Mouse (Mus musculus): ENCODE measurements around the gene Med29. TPM values are rescaled to one million over a fixed set of nuclear protein-coding genes. Genes with fewer than 3 reads are reported as not detected.
A peak's percentile ranks its signal among the peaks of the same experiment; 100 is the strongest.

Med29 gene
- total and polyA plus RNA-seq, 3 experiments, result 31.1 to 39.6 TPM; not detected in 1

DNA sequence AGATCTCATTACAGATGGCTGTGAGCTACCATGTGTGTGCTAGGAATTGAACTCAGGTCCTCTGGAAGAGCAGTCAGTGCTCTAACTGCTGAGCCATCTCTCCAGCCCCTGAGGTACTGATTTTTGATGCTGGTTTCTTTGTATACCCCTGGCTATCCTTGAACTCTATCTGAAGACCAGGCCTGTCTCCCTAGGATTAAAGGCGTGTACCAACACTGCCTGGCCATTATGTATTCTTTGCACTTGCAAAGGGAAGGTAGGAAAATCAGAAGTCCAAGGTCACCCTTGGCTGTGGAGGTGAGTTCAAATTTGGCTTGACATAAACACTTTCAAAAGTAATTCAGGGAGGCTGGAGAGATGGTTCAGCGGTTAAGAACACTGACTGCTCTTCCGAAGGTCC is 37.9 kb downstream of the Med29 start:
- H3K79me2 ChIP-seq (ENCODE audit: control insufficient read depth, insufficient read depth, low read length, poor library complexity), result peaks cover 20% of the 10 kb centered on the region
- no peak overlapping the region for H3K9ac ChIP-seq (ENCODE audit: control insufficient read depth, low read depth, low read length, poor library complexity, severe bottlenecking)
- H3K27me3 ChIP-seq (ENCODE audit: control insufficient read depth in 1 of 2, insufficient read depth in 2 of 2, low read length in 2 of 2), result no peaks in the 10 kb centered on the region
- DNase-seq (ENCODE audit: low read depth, low spot score), result peak; percentile 39
- TF ChIP-seq POLR2AphosphoS5 (IDR thresholded peaks at IDR 0.05; ENCODE audit: borderline replicate concordance, low read depth, low read length), result no peak
- TF ChIP-seq TBP (IDR thresholded peaks at IDR 0.05; ENCODE audit: low read depth, low read length), result no peak
- TF ChIP-seq TCF12 (IDR thresholded peaks at IDR 0.05; ENCODE audit: low read depth, low read length), result no peak
- TF ChIP-seq ZNF384 (IDR thresholded peaks at IDR 0.05; ENCODE audit: low read depth, low read length), result no peak
- TF ChIP-seq USF1 (IDR thresholded peaks at IDR 0.05; ENCODE audit: low read depth, low read length), result no peak
- peaks cover 11 to 22% of the 10 kb centered on the region in 2 experiments for H3K36me3 ChIP-seq (ENCODE audit: control insufficient read depth in 1 of 2, insufficient read depth in 2 of 2, low read length in 2 of 2)
- H3K27ac ChIP-seq (ENCODE audit: control insufficient read depth, low read depth, low read length), result no peak overlapping the region
- peaks cover 2 to 18% of the 10 kb centered on the region in 2 experiments; a peak in 3 of 4 replicates for H3K4me1 ChIP-seq (ENCODE audit: control insufficient read depth in 1 of 2, insufficient read depth in 2 of 2, low read length in 2 of 2)
- H3K9me3 ChIP-seq (replicated peaks; ENCODE audit: insufficient read depth, low read length), result no peaks in the 10 kb centered on the region
- H3K4me3 ChIP-seq (ENCODE audit: control insufficient read depth in 1 of 2, insufficient read depth in 1 of 2, low read depth in 2 of 2, low read length in 2 of 2), result no peak overlapping the region

DNA sequence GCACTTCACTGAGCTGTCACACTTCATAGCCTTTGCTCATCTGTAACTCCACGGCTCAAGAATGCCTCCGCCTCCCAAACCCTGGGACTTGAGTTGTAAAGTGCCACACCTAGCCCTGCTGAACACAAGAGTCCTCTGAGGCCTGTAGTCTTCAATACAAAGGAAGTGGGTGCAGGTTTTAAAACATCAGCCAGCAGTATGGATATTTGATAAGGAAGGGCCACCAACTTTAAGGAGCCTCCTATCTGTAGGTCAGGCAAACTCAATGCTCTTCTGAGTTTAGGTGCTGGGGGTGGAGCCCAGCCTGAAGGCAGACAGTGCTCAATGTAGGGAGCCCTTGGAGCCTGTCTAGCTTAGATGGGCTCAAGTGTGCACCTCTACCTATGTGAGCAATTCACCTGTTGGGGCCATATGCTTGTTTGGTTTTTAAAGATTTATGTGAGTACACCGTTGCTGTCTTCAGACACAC is 38.4 kb downstream of the Med29 start:
- peaks cover 2 to 21% of the 10 kb centered on the region in 2 experiments; a peak in 3 of 4 replicates for H3K4me1 ChIP-seq (ENCODE audit: control insufficient read depth in 1 of 2, insufficient read depth in 2 of 2, low read length in 2 of 2)
- H3K79me2 ChIP-seq (ENCODE audit: control insufficient read depth, insufficient read depth, low read length, poor library complexity), result peaks cover 20% of the 10 kb centered on the region
- no peak overlapping the region for H3K4me3 ChIP-seq (ENCODE audit: control insufficient read depth in 1 of 2, insufficient read depth in 1 of 2, low read depth in 2 of 2, low read length in 2 of 2)
- no peak for TF ChIP-seq ZNF384 (IDR thresholded peaks at IDR 0.05; ENCODE audit: low read depth, low read length)
- TF ChIP-seq UBTF (IDR thresholded peaks at IDR 0.05; ENCODE audit: borderline replicate concordance, insufficient read depth, low read depth, low read length), result no peak
- TF ChIP-seq POLR2A (IDR thresholded peaks at IDR 0.05; ENCODE audit: control insufficient read depth in 1 of 2, insufficient read depth in 1 of 2, low read depth in 1 of 2, low read length in 2 of 2, poor library complexity in 1 of 2), result peak in 1 of 2 experiments; percentile 72; a peak in 2 of 4 replicates
- no peak for TF ChIP-seq RAD21 (IDR thresholded peaks at IDR 0.05; ENCODE audit: low read depth, low read length)
- no peak for TF ChIP-seq E2F4 (IDR thresholded peaks at IDR 0.05; ENCODE audit: borderline replicate concordance, low read depth, low read length)
- peak; percentile 77; the same call in 1 of the 2 replicates for TF ChIP-seq POLR2AphosphoS2 (IDR thresholded peaks at IDR 0.05; ENCODE audit: low read length)
- TF ChIP-seq ELF1 (IDR thresholded peaks at IDR 0.05; ENCODE audit: low read depth, low read length), result no peak
- TF ChIP-seq ZMIZ1 (IDR thresholded peaks at IDR 0.05; ENCODE audit: low read depth, low read length), result 0 out of 2 replicates have a peak, but pooled peaks have one; percentile 51
- no peak for TF ChIP-seq RCOR1 (IDR thresholded peaks at IDR 0.05; ENCODE audit: low read depth, low read length)
- TF ChIP-seq SIN3A (IDR thresholded peaks at IDR 0.05; ENCODE audit: low read length), result peak; percentile 46; the same call in 1 of the 2 replicates
- peak; percentile 39; the same call in 1 of the 2 replicates for TF ChIP-seq NELFE (IDR thresholded peaks at IDR 0.05; ENCODE audit: low read depth, low read length)
- H3K27me3 ChIP-seq (ENCODE audit: control insufficient read depth in 1 of 2, insufficient read depth in 2 of 2, low read length in 2 of 2), result no peaks in the 10 kb centered on the region
- H3K9me3 ChIP-seq (replicated peaks; ENCODE audit: insufficient read depth, low read length), result no peaks in the 10 kb centered on the region
- DNase-seq (ENCODE audit: low read depth, low spot score), result peak; percentile 62
- H3K36me3 ChIP-seq (ENCODE audit: control insufficient read depth in 1 of 2, insufficient read depth in 2 of 2, low read length in 2 of 2), result peaks cover 11 to 24% of the 10 kb centered on the region in 2 experiments
- no peak overlapping the region; the same call in 1 of the 2 replicates for H3K27ac ChIP-seq (ENCODE audit: control insufficient read depth, low read depth, low read length)
- no peak overlapping the region for H3K9ac ChIP-seq (ENCODE audit: control insufficient read depth, low read depth, low read length, poor library complexity, severe bottlenecking)
